ENCODE assay signal across 10 mouse cellular contexts in genomic region chr10:91719561-91720371, GRCm38 (mm10).
DNase-seq lines count a peak whose midpoint lies in the region; ATAC-seq lines count a peak whose summit lies in the region.
"Had no signal": no experiment of that assay in that cellular context is flagged by ENCODE, and none has a peak within 500 bp of the region (broad histone marks: within the 10 kb centered on the region; RNA-seq: fewer than 3 reads in every experiment).

No protein-coding gene starts in this region.

- peak; percentile 34 to 35 for DNase-seq in heart, adult 18-20 months
- peak; percentile 85 to 91 for DNase-seq in cerebellum, postnatal 25 days
- DNase-seq in layer of hippocampus, adult 9-10 months (ENCODE audit: low spot score): peak; percentile 70
- DNase-seq in liver: no peak
- DNase-seq in embryonic facial prominence, embryonic 10.5 days (ENCODE audit: low spot score): no peak

- no peak overlapping the region for H3K27ac ChIP-seq in heart, embryonic 12.5 days (ENCODE audit: poor library complexity, severe bottlenecking)
- H3K27ac ChIP-seq in neural tube, embryonic 15.5 days (replicated peaks): peak overlapping the region; percentile 45; the same call in 1 of the 2 replicates
- no peak overlapping the region for H3K27ac ChIP-seq in embryonic facial prominence, embryonic 10.5 days (replicated peaks)
- H3K27ac ChIP-seq: liver, embryonic 15.5 days had no signal

- no peak for ATAC-seq in heart, embryonic 12.5 days (ENCODE audit: insufficient number of reproducible peaks, low FRiP score)
- peak; percentile 94 for ATAC-seq in neural tube, embryonic 15.5 days (ENCODE audit: low FRiP score)
- ATAC-seq in erythroblast, adult 5-6 weeks (replicated peaks; ENCODE audit: low FRiP score, poor library complexity, severe bottlenecking): no peak
- ATAC-seq: activated CD4-positive, CD25-positive, alpha-beta regulatory T cell, adult 4 months had no signal

- H3K4me2 ChIP-seq in heart, embryonic 12.5 days: no peak overlapping the region
- no peak overlapping the region for H3K4me2 ChIP-seq in neural tube, embryonic 15.5 days
- H3K4me2 ChIP-seq: liver, embryonic 15.5 days had no signal

- H3K4me3 ChIP-seq in heart, embryonic 12.5 days: no peak overlapping the region
- no peak overlapping the region for H3K4me3 ChIP-seq in neural tube, embryonic 15.5 days (replicated peaks)
- H3K4me3 ChIP-seq in embryonic facial prominence, embryonic 10.5 days: no peak overlapping the region
- H3K4me3 ChIP-seq: liver, embryonic 15.5 days had no signal

- no peaks in the 10 kb centered on the region for H3K9me3 ChIP-seq in heart, embryonic 12.5 days (replicated peaks)
- H3K9me3 ChIP-seq in neural tube, embryonic 15.5 days (replicated peaks): no peaks in the 10 kb centered on the region
- H3K9me3 ChIP-seq in embryonic facial prominence, embryonic 10.5 days: no peaks in the 10 kb centered on the region
- H3K9me3 ChIP-seq: liver, embryonic 15.5 days had no signal

- no peaks in the 10 kb centered on the region for H3K4me1 ChIP-seq in heart, embryonic 12.5 days (replicated peaks)
- H3K4me1 ChIP-seq in neural tube, embryonic 15.5 days: 0 out of 2 replicates have a peak, but pooled peaks cover 6% of the 10 kb centered on the region
- H3K4me1 ChIP-seq in embryonic facial prominence, embryonic 10.5 days: no peaks in the 10 kb centered on the region
- H3K4me1 ChIP-seq: liver, embryonic 15.5 days had no signal

- no peaks in the 10 kb centered on the region for H3K36me3 ChIP-seq in heart, embryonic 12.5 days
- no peaks in the 10 kb centered on the region for H3K36me3 ChIP-seq in neural tube, embryonic 15.5 days
- H3K36me3 ChIP-seq in embryonic facial prominence, embryonic 10.5 days (replicated peaks): no peaks in the 10 kb centered on the region
- H3K36me3 ChIP-seq: liver, embryonic 15.5 days had no signal

- 86% methylated on average over 9 of the region's 9 CpGs for WGBS in heart, embryonic 12.5 days
- WGBS in neural tube, embryonic 15.5 days: 54% methylated on average over 9 of the region's 9 CpGs
- 91% methylated on average over 9 of the region's 9 CpGs for WGBS in embryonic facial prominence, embryonic 10.5 days

- no peaks in the 10 kb centered on the region for H3K27me3 ChIP-seq in heart, embryonic 12.5 days (replicated peaks)
- H3K27me3 ChIP-seq in neural tube, embryonic 15.5 days (replicated peaks): no peaks in the 10 kb centered on the region
- no peaks in the 10 kb centered on the region for H3K27me3 ChIP-seq in embryonic facial prominence, embryonic 10.5 days (replicated peaks; ENCODE audit: low read depth, poor library complexity, severe bottlenecking)
- H3K27me3 ChIP-seq: liver, embryonic 15.5 days had no signal

- H3K9ac ChIP-seq in heart, embryonic 12.5 days: no peak overlapping the region
- no peak overlapping the region for H3K9ac ChIP-seq in neural tube, embryonic 15.5 days (replicated peaks)
- H3K9ac ChIP-seq: liver, embryonic 15.5 days had no signal

Comparison
In these comparisons a context has a peak if more than half of its experiments do, and no peak if none do; other contexts are left out.
1. DNase-seq: peak in heart, adult 18-20 months (2 of 2), cerebellum, postnatal 25 days (2 of 2) and layer of hippocampus, adult 9-10 months (single experiment); none in liver (single experiment) and embryonic facial prominence, embryonic 10.5 days (single experiment).